Mouse (Mus musculus): ENCODE data around the gene Prkca. TPM values are rescaled to one million over a fixed set of nuclear protein-coding genes. Genes with fewer than 3 reads are reported as not detected.

The Prkca gene
- polyA plus RNA-seq, 1 experiment: 18.1 TPM

DNA sequence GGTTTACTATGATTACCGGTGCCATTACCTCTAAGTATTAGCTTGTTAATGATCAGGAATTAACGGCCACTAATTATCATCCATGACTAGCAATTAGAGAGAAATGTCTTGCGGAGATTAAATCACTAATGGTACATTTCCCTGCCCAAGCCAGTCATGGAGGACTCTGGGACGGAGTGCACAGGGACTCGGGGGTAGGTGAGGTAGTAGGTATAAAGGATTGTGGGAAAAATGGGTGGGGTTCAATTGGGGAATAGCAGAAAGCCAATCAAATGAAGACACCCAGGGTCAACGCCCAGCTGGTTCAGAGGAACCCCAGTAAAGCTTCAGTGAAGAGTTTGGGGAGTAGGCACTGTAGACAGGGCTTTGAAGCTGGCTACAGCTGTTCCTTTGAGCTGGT is 456.4 kb downstream of the Prkca start:
- TF ChIP-seq FOSL1 (IDR thresholded peaks at IDR 0.05; ENCODE audit: insufficient read depth, low read length, poor library complexity, severe bottlenecking): no peak
- TF ChIP-seq MYOG (IDR thresholded peaks at IDR 0.05; ENCODE audit: control insufficient read depth, extremely low read depth, insufficient read length): no peak
- no peak for TF ChIP-seq CEBPB (IDR thresholded peaks at IDR 0.05; ENCODE audit: low read depth)
- TF ChIP-seq USF1 (IDR thresholded peaks at IDR 0.05; ENCODE audit: low read depth): no peak
- no peak for TF ChIP-seq MAX (IDR thresholded peaks at IDR 0.05)
- no peak for TF ChIP-seq MYOD1 (IDR thresholded peaks at IDR 0.05; ENCODE audit: control insufficient read depth, insufficient read length, low read depth)
- no peak for TF ChIP-seq CTCF (IDR thresholded peaks at IDR 0.05; ENCODE audit: control insufficient read depth, insufficient read depth, insufficient read length)
- Histone ChIP-seq H3K27me3 (ENCODE audit: control insufficient read depth, insufficient read depth, insufficient read length) (peaks cover 17% of the 10 kb centered on the region), H3K79me2 (ENCODE audit: control insufficient read depth, insufficient read depth) (no peaks in the 10 kb centered on the region), H3K79me3 (ENCODE audit: low read depth) (no peaks in the 10 kb centered on the region), H3K36me3 (ENCODE audit: control insufficient read depth, insufficient read depth) (no peaks in the 10 kb centered on the region), H3K4me3 (ENCODE audit: insufficient read depth, poor library complexity, severe bottlenecking) (no peak overlapping the region), H3ac (ENCODE audit: control insufficient read depth, insufficient read length, low read depth) (no peak overlapping the region)

Small RNAs within 50 kb of the gene (microRNA-seq; reads per million reads assigned to microRNA genes)
- not detected for gene Mir7223 (ENCODE audit: borderline microRNAs expressed)

Other genes with a start within 250 kb of the Prkca start
- 0.06 TPM for gene Apoh, start 574 bp downstream of the Prkca start, polyA plus RNA-seq (2012; fragmentation: generic; extraction: Trizol)
- 0.97 TPM for gene Cep112, start 81.3 kb upstream of the Prkca start, polyA plus RNA-seq (2012; fragmentation: generic; extraction: Trizol)